Mouse (Mus musculus) heart, postnatal 4 days (tissue): ENCODE measurements around the gene Gpr149. TPM values are rescaled to one million over a fixed set of nuclear protein-coding genes. Genes with fewer than 3 reads are reported as not detected.

Experiments
- DNase-seq: peaks from one replicate; pipeline ENCODE4 v3.0.0; 2021
- total RNA-seq, 2 experiments: library from RNA; stranded (reverse); gene quantifications; 2 replicates each; pipeline ENCODE4 v1.2.3; 2021

Gpr149 gene
- total RNA-seq, result not detected

DNA sequence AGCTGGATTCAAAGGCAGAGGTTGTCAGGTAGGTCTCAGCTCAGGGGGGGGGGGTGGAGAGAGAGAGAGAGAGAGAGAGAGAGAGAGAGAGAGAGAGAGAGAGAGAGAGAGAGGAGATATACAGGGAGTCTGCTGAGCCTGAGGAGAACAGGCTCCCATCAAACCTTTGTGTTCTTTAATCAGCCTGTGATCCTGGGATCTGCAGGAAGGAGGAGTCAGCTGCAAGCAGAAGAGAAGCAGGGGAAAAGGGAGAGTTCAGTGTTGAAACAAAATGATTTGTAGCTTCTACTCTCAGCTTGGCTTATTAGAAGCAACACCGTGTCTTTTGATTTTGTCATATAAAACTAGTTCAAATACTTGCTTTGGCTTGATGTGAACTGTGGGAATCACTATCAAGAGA lies at the start of gene Gpr149:
Gene Gpr149 (minus strand): TSS at position 168 of the 400 bp plus-strand sequence.
- no peak for DNase-seq

DNA sequence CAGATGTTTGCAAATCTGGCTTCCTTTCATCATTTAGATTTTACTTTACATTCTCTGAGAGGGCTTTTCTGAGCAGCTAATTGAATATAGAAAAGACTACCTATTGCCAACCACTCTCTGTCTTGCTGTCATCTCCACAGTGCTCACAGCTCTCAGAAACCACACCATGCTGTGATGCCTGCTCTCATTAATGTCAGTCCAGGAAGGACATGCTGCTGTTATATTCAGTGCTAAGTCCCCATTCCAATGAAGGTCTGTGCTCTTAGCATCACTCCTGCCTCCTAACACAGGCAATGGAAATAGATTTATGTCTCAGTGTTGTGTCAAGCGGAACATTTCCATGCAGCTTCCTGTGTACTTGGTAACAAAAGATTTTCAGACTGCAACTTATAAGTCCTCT lies 45.6 kb upstream of the Gpr149 start:
- no peak for DNase-seq

DNA sequence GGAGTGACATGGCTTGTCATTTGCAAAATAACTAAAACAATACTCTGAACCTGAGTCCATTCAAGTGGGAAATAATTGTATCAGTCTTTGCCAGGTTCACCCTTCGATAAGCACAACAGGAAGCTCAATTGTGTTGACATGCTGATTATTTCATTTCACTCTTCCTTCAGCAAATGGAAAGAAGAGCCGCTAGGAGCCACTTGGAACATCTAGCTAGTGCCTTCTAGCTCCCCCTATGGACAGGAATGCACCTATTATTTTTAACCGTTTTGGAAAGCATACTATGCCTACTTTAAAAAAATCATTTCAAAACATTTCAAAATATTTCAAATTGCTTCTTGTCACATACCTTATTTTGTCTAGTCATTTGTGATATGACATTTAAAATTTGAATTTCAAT lies 5.9 kb upstream of the Gpr149 start:
- no peak for DNase-seq

DNA sequence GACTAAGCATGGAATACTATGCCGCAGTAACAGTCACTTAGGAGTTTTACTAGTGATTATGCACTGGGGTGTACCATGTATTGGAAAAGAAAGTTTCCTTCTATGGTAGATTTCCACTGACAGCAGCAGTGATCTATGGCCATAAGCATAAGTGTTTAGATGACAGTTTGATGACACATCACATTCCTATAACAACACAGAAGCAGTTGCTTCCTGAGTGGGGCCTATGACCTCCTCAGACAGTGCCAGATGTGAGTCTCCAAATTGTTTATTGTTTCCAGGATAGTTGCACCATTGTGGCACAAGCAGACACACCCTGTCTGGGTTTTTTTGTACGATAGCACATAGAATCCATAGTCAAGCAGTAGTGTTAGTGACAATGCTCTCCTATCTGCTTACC lies 991 bp upstream of the Gpr149 start:
- DNase-seq, result no peak

DNA sequence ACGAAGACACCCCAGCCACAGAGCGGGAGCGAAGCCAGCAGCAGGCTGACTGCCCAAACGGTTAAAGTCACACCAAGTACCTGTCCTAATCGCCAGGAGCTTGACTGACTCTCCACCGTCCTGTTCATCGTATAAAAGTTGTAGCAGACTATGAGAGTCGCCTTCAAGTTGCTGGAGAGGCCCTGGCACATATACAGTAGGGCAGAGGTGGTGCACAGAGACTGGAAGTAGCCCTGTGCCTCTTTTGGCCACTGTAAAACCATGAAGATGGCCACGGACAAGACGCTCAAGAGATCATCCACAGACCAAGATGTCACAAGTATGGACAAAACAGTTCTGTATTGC lies 921 bp downstream of the Gpr149 start:
- DNase-seq, result no peak

DNA sequence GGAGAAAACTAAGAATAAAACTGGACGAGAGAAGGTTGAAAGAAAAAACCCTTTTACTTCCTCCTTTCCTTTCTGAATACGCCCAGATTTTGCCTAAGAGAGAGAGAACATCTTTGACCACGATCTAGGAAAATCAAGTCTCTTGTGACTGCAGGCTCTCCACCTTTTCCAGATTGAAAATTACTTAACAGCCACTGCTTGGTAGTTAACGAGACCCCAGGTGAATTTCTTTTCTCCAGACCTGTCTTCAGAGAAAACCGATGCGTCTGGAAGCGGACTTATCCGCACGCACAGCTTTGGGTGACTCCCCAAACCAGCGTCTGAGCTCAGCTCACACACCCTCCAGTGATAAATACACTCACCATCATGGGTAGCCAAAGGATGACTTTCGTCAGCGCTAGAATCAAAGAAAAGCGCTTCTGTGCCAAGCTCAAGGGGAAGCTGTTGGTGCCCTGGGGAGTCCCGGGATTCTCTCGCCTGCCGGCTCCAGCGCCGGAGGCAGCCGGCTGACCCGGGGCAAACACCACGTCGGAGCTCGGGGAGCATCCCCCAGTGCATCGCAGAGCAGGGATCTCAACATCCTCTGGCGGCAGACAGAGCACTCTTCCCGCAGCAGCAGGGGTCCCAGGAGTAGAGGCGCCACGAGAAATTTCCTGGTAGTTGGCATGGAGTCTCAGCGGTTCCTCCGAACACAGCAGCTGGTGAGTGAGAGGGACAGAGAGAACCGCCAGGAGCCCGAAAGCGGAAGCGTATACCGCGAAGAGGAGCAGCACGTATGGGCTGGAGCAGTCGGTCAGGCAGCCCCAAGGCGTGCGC lies 1.5 kb downstream of the Gpr149 start:
- DNase-seq, result no peak

DNA sequence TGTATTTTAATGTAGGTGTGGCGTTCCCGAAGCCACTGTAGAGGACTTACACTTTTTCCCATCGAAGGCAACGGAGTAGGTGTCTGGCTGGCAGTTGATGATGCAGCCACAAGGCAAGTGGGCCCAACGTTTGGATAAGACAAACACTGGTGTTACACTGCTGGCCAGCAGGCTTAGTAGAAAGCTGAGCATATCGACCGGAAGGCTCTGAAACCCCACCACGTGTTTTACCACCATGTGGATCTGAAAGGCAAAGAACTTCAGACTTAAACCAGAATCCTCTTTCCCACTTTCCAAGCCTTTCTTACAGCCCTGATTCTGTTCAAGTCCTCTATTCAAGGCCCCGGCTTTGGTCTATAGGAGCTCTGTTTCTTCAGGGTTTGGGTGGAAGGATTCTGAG lies 2.5 kb downstream of the Gpr149 start:
- DNase-seq, result no peak

DNA sequence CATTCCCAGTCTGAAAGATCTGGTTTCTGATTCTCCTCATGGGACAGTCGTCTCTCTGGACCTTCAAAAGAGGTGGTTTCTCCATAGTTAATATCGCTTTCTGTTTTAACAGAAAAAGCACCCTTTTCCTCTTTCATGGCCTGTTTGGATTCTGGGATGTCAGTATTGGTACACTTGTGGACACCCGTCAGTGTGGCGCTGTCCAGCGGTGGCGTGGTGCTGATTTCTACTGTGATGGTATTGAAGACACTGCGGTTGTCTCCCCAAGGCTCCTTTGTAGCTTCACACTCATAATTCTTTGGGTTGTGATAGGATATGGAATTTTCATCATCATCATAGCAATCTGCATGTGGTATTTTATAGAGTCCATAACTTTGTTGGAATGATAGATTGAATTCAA lies 10.1 kb downstream of the Gpr149 start:
- DNase-seq, result peak; percentile 53

DNA sequence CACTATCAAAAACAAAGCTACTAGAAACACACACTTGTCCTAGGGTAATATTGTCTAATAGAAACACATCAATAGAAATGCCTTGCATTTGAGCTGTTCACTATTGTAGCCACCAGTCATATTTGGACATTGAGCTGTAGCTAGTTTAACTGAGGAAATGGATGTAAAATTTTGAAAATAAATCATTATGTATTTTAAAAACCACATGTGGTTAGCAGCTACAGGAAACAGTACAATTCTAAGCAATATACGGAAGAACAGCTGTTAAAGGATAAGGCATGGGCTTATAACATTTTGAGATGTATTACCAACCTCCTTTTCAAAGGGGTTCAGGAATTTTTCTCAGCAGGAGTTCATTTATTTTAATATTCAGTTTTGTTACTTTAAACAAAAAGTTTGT lies 19.9 kb downstream of the Gpr149 start:
- no peak for DNase-seq

DNA sequence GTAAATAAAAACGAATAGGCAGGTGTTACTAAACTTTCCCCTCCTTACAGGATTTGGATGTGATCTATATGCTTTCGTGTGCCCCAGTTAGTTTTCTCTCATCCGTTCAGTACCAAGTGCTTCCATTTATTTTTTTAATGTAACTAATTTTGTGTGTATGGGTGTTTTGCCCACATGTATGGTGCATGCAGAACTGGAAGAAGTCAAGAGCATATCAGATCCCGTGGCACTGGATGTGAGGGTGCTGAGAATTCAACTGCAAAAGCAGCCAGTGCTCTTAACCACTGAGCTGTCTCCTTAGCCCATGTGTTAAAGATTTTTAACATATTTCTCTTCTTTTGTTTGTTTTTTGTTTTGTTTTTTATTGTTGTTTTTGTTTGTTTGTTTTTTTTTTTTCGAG lies 77.3 kb downstream of the Gpr149 start:
- no peak for DNase-seq

DNA sequence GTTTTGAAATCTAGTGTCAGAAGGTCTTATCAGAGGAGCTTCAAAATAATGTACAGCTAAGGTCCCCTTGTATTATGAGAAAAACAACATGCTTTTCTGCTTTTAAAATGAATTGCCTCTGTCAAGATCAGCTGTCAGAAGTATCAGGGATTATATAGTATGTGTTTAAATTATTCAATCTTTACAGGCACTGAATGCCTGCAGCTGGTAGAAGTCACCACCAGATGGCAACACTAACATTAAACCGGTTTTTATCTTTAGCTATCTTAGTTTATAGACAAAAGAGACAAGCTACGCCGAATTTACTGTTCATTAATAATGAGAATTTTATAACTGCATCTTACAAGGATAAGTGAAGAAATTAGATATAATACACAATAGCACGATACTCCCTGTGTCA lies 77.8 kb downstream of the Gpr149 start:
- no peak for DNase-seq

DNA sequence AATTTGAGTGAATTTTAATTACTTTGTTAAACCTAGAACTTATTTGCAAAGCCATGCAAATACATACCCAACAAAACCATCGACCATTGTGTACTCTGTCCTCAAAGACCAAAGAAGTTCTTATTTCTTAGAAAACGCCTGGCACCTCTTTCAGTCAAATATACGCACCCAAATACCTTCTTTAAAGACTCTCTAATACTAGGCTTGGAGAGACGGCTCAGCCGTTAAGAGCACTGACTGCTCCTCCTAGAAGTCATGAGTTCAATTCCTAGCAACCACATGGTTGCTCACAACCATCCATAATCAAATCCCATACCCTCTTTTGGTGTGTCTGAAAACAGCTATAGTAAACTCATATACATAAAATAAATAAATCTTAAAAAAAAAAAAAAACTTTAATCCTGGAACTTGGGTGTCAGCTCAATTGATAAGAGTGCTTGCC lies 97.7 kb downstream of the Gpr149 start:
- no peak for DNase-seq

DNA sequence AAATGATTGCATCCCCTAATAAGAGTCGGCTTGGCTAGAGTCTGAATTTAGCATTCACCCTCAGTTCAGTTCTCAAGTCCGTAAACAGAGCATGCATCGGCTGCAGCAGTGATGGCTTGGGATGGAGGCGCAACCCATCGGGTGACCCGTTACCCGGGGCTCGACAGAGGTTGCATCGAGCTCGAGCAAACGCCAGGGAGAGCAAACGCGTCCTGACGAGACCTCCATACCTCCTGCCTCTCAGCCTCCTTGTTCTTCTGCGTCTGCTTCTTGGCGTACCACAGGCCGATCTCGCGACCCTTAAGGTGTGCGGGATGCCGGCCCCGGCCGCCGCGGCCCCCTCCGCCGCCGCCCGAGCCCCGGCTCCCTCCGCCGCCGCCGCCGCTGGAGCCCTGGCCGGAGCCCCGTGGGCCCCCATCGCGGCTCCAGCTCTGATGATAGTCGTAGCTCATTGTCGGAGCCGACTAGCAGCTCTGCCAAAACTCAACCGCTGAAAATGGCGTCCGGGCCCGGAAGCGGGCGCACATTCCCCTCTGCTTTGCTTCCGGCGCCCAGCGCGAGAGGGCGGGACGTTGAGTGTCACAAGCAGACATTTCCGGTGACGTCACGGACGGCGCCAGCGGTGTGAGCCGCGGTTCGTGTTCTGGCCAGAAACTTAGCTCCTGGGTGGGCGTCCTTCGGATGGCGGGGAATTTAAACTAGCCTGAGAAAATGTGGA lies 98.3 kb downstream of the Gpr149 start, which contains the start of gene Dhx36:
Gene Dhx36 (minus strand): TSS at position 517 of the 718 bp plus-strand sequence.
- peak; percentile 98 for DNase-seq

DNA sequence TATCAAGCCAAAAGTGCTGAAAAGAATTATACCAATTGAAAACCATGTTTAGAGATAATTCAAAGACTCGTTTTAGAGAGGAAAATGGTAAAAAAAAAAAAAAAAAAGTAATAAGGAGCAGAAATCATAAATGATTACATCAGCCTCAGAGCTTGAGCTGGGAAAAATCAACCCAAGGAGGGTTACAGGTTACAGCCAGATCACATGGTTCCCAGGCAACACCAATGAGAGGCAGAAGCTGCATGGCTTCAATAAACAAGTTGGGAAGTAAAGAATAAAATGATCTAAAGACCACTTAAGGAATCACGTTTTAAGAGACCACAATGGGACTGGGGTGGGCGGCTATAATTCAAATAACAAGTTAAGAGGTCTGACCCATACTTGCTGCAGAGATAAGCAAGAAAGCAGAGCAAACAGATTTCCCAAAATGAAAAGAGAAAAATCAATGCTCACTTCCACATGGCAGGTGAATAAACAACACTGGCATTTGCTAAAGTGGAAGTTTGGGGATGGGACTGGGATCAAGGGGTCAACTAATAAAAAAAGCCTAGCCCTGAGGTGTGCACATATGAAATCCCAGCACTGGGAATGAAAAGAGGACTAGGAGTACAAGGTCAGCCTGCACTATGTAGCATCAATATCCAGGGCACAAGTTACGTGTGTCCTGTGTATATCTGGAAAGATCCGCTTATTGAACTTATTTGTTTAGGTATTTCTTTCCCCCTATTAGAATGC lies 99.6 kb downstream of the Gpr149 start:
- no peak for DNase-seq

DNA sequence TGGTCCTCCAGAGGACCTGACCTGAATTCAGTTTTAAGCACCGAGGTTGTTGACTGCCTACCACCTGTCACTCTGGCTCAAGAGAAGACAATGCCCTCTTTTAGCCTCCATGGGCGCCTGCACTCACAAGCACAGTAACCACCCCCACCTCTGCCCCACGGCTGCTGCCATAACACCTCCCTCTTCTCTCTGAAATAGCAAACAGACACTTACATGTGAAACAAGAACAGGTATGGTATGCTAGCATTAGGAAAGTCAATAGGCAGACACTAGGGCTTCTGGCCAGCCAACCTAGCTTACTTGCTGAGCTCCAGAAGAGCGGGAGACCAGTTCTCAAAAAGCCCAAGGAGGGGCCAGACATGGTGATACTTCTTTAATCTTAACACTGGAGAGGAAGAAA lies 105.6 kb downstream of the Gpr149 start:
- no peak for DNase-seq

DNA sequence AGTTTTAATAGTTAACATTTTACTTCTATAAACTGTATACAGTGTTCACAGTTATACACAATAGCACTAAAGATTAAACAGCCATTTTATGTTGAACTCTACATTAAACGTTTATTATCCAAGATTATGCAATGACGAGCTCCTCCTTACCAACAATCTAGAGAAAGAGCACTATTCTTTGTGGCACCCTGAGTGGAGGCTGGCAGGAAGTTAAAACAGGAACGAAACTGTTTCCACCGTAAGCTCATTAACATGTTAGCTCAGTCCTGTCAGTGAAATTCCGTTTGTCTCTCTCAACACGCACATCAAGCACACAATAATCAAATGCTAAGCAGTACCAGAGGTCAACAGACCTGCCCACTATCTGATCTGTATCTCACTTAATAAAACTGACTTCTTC lies 112.4 kb downstream of the Gpr149 start:
- no peak for DNase-seq

DNA sequence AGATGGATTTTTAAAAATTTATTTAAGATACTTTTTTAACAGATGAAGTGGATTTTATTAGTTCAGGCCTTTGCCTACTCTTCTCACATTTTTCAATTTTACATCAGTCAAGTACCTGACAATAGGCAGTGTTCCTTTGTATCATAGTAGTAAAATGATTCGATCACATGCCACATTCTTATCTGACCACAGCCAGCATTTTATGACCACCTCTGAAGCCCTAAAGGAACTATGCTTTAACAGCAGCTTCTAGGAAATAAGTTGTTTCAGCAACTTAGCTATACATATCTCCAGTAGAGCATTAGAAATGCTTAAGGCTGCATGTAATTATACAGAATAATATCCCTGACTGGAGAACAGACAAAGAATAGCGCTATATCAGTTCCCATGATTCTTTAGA lies 120.6 kb downstream of the Gpr149 start:
- no peak for DNase-seq

Other genes with a start within 250 kb of the Gpr149 start
- gene Dhx36, start 98.1 kb downstream of the Gpr149 start, total RNA-seq, result 10 to 100 TPM; 29.1 to 30.4 TPM